Mouse (Mus musculus) ovary, adult 18-20 months (tissue): ENCODE measurements around the gene Fam129b.

ENCODE experiments used
- DNase-seq: peaks from one replicate; pipeline ENCODE4 v3.0.0; 2022; ENCODE audit warnings: low spot score, mixed read lengths

Fam129b gene

DNA sequence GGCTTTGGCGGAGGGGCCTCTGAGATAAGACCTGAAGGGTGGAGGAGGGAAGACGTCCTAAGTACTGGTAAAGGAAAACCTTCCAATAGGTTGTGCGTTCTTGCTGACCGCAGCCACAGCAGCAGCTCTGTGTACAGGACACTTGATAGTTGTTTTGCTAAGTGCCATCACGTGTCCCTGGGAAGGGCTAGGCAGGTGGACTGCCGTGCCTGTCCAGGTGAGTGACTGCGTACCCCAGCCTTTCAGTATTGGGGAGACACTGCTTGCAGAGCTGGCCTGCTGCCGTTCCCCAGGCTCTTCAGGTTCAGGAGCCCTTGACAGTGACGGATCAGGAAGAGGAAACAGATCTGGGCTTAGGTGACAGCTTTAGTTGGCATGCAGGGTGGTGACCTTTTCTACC is 15.4 kb downstream of the Fam129b start:
- no peak for DNase-seq

GRCm38 (mm10) chr2:32892490-32892889 is 16.6 kb downstream of the Fam129b start:
- no peak for DNase-seq

DNA sequence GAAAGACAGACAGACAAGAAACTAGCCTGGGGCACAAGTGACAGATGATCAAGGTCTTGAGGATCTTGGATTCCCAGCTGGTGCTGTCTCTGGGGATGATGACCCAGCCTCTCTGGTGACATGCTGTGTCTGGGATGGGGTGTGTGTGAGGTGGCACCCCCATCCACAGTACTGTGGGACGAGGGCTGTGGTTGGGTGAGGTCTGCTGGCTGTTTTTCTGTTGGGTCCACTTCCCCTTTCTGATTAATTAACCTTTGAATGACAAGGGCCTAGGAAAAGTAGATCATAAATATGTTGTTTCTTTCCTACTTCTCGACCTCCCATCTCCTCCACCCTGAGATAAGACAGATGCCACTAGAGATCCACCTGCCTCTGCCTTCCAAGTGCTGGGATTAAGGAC is 18.2 kb downstream of the Fam129b start:
- DNase-seq: no peak

GRCm38 (mm10) chr2:32895606-32896106 is 19.7 kb downstream of the Fam129b start:
- no peak for DNase-seq

GRCm38 (mm10) chr2:32896507-32897147 is 20.7 kb downstream of the Fam129b start:
- DNase-seq: no peak

GRCm38 (mm10) chr2:32898983-32899382 is 23.1 kb downstream of the Fam129b start:
- no peak for DNase-seq

- no peak for DNase-seq
Measured at GRCm38 (mm10) chr2:32902126-32902525, 26.2 kb downstream of the Fam129b start.

- no peak for DNase-seq
Measured at GRCm38 (mm10) chr2:32903470-32903869, 27.6 kb downstream of the Fam129b start.

DNA sequence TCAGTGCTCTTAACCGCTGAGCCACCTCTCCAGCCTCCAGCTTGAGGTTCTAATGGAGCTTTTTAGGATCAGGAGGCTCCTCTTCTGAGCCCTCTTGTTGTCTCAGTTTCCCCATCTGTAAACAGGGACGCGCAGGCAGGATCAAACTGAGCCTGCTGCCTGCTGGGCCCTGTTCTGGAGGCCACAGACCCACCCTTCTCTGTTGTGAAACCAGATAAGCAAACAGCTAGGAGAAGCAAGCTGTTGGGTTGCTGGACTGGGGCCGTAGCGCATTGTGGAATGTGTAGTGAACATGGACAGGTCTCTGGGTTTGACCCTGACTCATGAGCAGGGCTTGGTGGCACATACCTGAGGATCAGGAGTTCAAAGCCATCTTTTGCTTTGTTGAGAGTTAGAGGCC is 28.7 kb downstream of the Fam129b start:
- DNase-seq: no peak

DNA sequence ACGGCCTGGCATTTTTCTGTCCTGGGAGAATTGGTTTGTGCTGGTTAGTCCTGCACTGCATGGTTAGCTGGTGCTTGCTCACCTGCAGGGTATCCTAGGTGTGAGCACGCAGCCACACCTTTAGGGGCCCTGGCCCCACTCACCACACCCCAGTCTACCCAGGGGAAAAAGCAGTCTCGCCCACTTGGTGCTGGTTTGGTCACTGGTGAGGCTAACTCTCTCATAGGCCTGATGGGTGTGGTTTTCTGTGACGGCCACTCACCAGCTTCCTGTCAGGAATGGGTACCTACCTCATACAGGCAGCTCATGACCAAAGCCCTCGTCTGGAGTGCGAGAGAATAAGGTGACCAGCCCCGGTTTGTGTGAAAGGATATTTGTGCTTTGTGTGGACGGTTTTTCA is 29.4 kb downstream of the Fam129b start:
- DNase-seq: no peak

DNA sequence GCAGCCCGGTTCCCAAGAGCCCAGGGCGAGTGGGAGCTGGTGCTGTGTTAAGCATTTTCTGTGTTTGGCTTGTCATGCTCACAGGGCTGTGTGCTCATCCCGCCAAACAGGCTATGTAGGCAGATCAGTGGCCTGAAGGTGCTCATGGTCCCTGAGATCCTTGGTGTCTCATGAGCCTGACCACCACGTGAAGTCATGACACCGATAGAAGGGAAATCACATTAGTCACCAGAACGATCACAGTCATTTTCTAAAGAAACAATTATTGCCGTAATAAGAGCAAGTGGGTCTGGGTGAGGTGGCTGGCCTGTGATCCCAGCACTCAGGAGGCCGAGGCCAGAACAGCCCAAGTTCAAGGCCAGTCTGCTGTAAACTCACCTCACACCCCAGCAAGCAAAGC is 31.5 kb downstream of the Fam129b start:
- no peak for DNase-seq

- no peak for DNase-seq
Measured at GRCm38 (mm10) chr2:32908272-32908671, 32.4 kb downstream of the Fam129b start.

GRCm38 (mm10) chr2:32908796-32909195 is 32.9 kb downstream of the Fam129b start:
- DNase-seq: no peak

DNA sequence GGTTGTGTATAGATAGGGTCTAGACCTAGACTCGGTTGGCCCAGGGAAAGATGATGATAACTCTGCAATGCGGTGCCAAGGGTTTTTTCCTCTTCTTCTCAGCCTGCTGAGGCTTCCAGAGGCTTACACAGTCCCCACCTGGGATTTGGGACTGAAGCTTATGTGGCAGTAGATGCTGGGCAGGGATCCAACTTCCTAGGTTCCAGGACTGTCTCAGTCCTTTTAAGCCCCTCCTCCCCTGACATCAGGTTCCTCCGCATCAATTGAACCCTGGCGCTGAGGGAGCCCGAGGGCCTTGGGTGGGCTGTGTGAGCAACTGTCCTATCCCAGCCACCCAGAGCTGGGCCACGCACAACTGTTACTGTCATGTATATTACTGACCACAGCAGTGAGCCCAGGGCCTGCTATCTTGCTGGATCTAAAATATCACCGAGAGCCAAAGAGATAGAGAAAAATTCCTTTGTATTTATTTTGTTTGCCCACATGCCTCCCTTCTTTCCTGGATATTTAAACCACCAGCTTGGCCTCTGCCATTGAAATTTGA is 35.8 kb downstream of the Fam129b start:
- DNase-seq: no peak

- DNase-seq: no peak
Measured at GRCm38 (mm10) chr2:32912210-32912804, 36.4 kb downstream of the Fam129b start.

GRCm38 (mm10) chr2:32914362-32914761 is 38.4 kb downstream of the Fam129b start:
- DNase-seq: no peak

GRCm38 (mm10) chr2:32914896-32915295 is 39.0 kb downstream of the Fam129b start:
- DNase-seq: peak; percentile 51

GRCm38 (mm10) chr2:32917526-32917925 is 41.6 kb downstream of the Fam129b start:
- DNase-seq: no peak

- no peak for DNase-seq
Measured at GRCm38 (mm10) chr2:32918391-32918790, 42.5 kb downstream of the Fam129b start.

- no peak for DNase-seq
Measured at GRCm38 (mm10) chr2:32921235-32921634, 45.3 kb downstream of the Fam129b start.

- DNase-seq: no peak
Measured at GRCm38 (mm10) chr2:32921801-32922380, 46.0 kb downstream of the Fam129b start.

DNA sequence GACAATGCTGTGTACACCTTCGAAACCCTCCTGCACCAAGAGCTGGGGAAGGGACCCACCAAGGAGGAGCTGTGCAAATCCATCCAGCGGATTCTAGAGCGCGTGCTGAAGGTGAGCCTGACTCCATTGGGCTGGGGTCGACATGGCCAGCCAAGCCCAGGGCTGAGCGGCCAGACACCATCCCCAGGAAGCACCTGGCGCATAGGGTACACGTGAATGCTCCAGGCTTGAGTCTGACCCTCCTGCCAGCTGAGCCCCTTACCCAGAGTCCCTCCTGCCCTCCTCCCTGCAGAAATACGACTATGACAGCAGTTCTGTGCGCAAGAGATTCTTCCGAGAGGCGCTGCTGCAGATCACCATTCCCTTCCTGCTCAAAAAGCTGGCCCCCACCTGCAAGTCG is 46.6 kb downstream of the Fam129b start:
- no peak for DNase-seq

GRCm38 (mm10) chr2:32923551-32924250 is 47.8 kb downstream of the Fam129b start:
- DNase-seq: no peak
